Mouse (Mus musculus) testis, adult 2 months (tissue): ENCODE data around the gene AB124611.

Experiments used
- CTCF ChIP-seq: fragments of 200-500 bp; IDR thresholded peaks from 2 replicates; pipeline ENCODE4 v1.5.1; 2012; ENCODE audit warnings: low read depth, mild to moderate bottlenecking, inconsistent platforms, low read length, moderate library complexity; ENCODE audit not compliant: control insufficient read depth, insufficient read depth, insufficient replicate concordance
- POLR2A ChIP-seq: fragments of 200-500 bp; IDR thresholded peaks from 2 replicates; pipeline ENCODE4 v1.6.1; 2012; ENCODE audit warnings: low read depth, mild to moderate bottlenecking, inconsistent platforms, low read length, moderate library complexity; ENCODE audit not compliant: control insufficient read depth

DNA sequence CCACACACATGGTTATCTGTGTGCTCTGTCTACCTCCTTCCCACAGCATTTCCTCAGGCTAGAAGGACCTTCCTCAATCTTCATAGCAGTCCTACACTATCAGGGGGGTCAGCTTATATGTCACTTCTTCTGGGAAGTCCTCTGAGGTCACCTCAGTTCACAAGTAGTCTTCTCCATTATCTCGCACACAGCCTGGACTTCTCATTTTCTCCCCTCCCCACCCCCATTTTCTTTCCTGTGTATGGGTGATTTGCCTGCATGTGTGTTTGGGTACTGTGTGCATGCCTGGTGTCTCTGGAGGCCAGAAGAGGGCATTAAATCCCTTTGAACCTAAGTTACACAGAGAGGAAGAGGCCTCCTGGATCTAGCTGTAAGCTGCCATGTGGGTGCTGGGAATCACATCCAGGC is 1.9 kb downstream of the AB124611 start:
- TF ChIP-seq CTCF: no peak
- TF ChIP-seq POLR2A: no peak
